Mouse (Mus musculus) megakaryocyte, embryonic 14.5 days (primary cell): ENCODE measurements around the gene Slc35e1. TPM values are rescaled to one million over a fixed set of nuclear protein-coding genes. Genes with fewer than 3 reads are reported as not detected.
A peak's percentile ranks its signal among the peaks of the same experiment; 100 is the strongest.

Source experiments
- H3K27me3 ChIP-seq: replicated peaks from 2 replicates; pipeline ENCODE3; 2012; ENCODE audit warnings: inconsistent platforms
- H3K36me3 ChIP-seq: replicated peaks from 2 replicates; pipeline ENCODE3; 2012; ENCODE audit warnings: low read length, inconsistent platforms, mixed read lengths
- H3K4me1 ChIP-seq: 2 replicates; pipeline ENCODE4 v1.6.1; 2012; ENCODE audit warnings: inconsistent platforms
- H3K4me3 ChIP-seq: replicated peaks from 2 replicates; pipeline ENCODE3; 2012; ENCODE audit warnings: moderate library complexity, mild to moderate bottlenecking, inconsistent platforms
- H3K9me3 ChIP-seq: 2 replicates; pipeline ENCODE4 v1.6.1; 2012; ENCODE audit warnings: inconsistent platforms
- FLI1 ChIP-seq: IDR thresholded peaks from 2 replicates; pipeline ENCODE4 v1.6.1; 2012; ENCODE audit warnings: low read length, inconsistent platforms, mixed read lengths
- GATA1 ChIP-seq: IDR thresholded peaks from 3 replicates; pipeline ENCODE4 v1.6.1; 2012; ENCODE audit warnings: mixed read lengths, low read length, inconsistent platforms, borderline replicate concordance
- polyA plus RNA-seq: library from polyadenylated mRNA; stranded (reverse); fragments of >175 nt; gene quantifications from 2 replicates; pipeline ENCODE4 v1.2.3, GENCODE M21; 2012; ENCODE audit warnings: low replicate concordance; ENCODE audit not compliant: insufficient read depth

The Slc35e1 gene
- 2.1 and 2.4 TPM in 2 replicates for polyA plus RNA-seq

GRCm38 (mm10) chr8:72491680-72492621, at the start of gene Slc35e1:
Slc35e1 (minus strand) TSS chr8:72492614.
- Histone ChIP-seq H3K4me1 (peaks cover 88% of the 10 kb centered on the region), H3K27me3 (no peaks in the 10 kb centered on the region), H3K36me3 (peaks cover 71% of the 10 kb centered on the region), H3K9me3 (no peaks in the 10 kb centered on the region), H3K4me3 (peak within 1 kb of the TSS; percentile 99)
- TF ChIP-seq GATA1 (no peak), FLI1 (no peak)

GRCm38 (mm10) chr8:72539234-72539633, 46.8 kb upstream of the Slc35e1 start:
- H3K36me3 ChIP-seq, result peaks cover 29% of the 10 kb centered on the region
- H3K9me3 ChIP-seq, result no peaks in the 10 kb centered on the region
- peaks cover 85% of the 10 kb centered on the region for H3K4me1 ChIP-seq
- no peaks in the 10 kb centered on the region for H3K27me3 ChIP-seq
- TF ChIP-seq GATA1 (no peak), FLI1 (no peak)
- no peak overlapping the region for H3K4me3 ChIP-seq

- Histone ChIP-seq H3K36me3 (peaks cover 29% of the 10 kb centered on the region), H3K27me3 (no peaks in the 10 kb centered on the region), H3K4me1 (peaks cover 83% of the 10 kb centered on the region), H3K9me3 (no peaks in the 10 kb centered on the region), H3K4me3 (no peak overlapping the region)
- TF ChIP-seq FLI1, result no peak
- TF ChIP-seq GATA1, result no peak
Measured at GRCm38 (mm10) chr8:72534888-72535287, 42.5 kb upstream of the Slc35e1 start.

- Histone ChIP-seq H3K36me3 (peaks cover 42% of the 10 kb centered on the region), H3K4me3 (no peak overlapping the region), H3K4me1 (peaks cover 60% of the 10 kb centered on the region), H3K27me3 (no peaks in the 10 kb centered on the region), H3K9me3 (no peaks in the 10 kb centered on the region)
- TF ChIP-seq GATA1 (no peak), FLI1 (no peak)
Measured at GRCm38 (mm10) chr8:72532103-72532502, 39.7 kb upstream of the Slc35e1 start.

GRCm38 (mm10) chr8:72521888-72522287, 29.5 kb upstream of the Slc35e1 start:
- H3K4me3 ChIP-seq, result no peak overlapping the region
- H3K9me3 ChIP-seq, result 0 out of 2 replicates have a peak, but pooled peaks cover 4% of the 10 kb centered on the region
- H3K27me3 ChIP-seq, result no peaks in the 10 kb centered on the region
- H3K36me3 ChIP-seq, result peaks cover 41% of the 10 kb centered on the region
- H3K4me1 ChIP-seq, result peaks cover 61% of the 10 kb centered on the region
- TF ChIP-seq FLI1 (no peak), GATA1 (no peak)

- Histone ChIP-seq H3K36me3 (peaks cover 44% of the 10 kb centered on the region), H3K9me3 (no peaks in the 10 kb centered on the region), H3K27me3 (no peaks in the 10 kb centered on the region), H3K4me3 (no peak overlapping the region), H3K4me1 (peaks cover 86% of the 10 kb centered on the region)
- TF ChIP-seq FLI1 (no peak), GATA1 (no peak)
Measured at GRCm38 (mm10) chr8:72517421-72517988, 25.1 kb upstream of the Slc35e1 start.

GRCm38 (mm10) chr8:72513158-72513557, 20.7 kb upstream of the Slc35e1 start:
- no peaks in the 10 kb centered on the region for H3K27me3 ChIP-seq
- no peaks in the 10 kb centered on the region for H3K9me3 ChIP-seq
- TF ChIP-seq GATA1 (no peak), FLI1 (no peak)
- H3K4me3 ChIP-seq, result peak overlapping the region; percentile 47
- peaks cover 49% of the 10 kb centered on the region for H3K36me3 ChIP-seq
- H3K4me1 ChIP-seq, result peaks cover 84% of the 10 kb centered on the region

- no peak overlapping the region for H3K4me3 ChIP-seq
- peaks cover 84% of the 10 kb centered on the region for H3K4me1 ChIP-seq
- H3K27me3 ChIP-seq, result no peaks in the 10 kb centered on the region
- peaks cover 49% of the 10 kb centered on the region for H3K36me3 ChIP-seq
- no peaks in the 10 kb centered on the region for H3K9me3 ChIP-seq
- TF ChIP-seq FLI1, result no peak
- no peak for TF ChIP-seq GATA1
Measured at GRCm38 (mm10) chr8:72512648-72513047, 20.2 kb upstream of the Slc35e1 start.

GRCm38 (mm10) chr8:72507505-72507904, 15.1 kb upstream of the Slc35e1 start:
- peaks cover 40% of the 10 kb centered on the region for H3K36me3 ChIP-seq
- no peaks in the 10 kb centered on the region for H3K9me3 ChIP-seq
- peaks cover 96% of the 10 kb centered on the region for H3K4me1 ChIP-seq
- no peak for TF ChIP-seq GATA1
- no peak for TF ChIP-seq FLI1
- no peaks in the 10 kb centered on the region for H3K27me3 ChIP-seq
- no peak overlapping the region for H3K4me3 ChIP-seq

GRCm38 (mm10) chr8:72504637-72505314, 12.4 kb upstream of the Slc35e1 start:
- H3K4me1 ChIP-seq, result peaks cover 96% of the 10 kb centered on the region
- no peaks in the 10 kb centered on the region for H3K27me3 ChIP-seq
- H3K36me3 ChIP-seq, result peaks cover 45% of the 10 kb centered on the region
- TF ChIP-seq GATA1, result no peak
- TF ChIP-seq FLI1, result no peak
- H3K4me3 ChIP-seq, result peak overlapping the region; percentile 77
- H3K9me3 ChIP-seq, result no peaks in the 10 kb centered on the region
